Mouse (Mus musculus): ENCODE measurements around the gene Tymp. TPM values are rescaled to one million over a fixed set of nuclear protein-coding genes. Genes with fewer than 3 reads are reported as not detected.
A peak's percentile ranks its signal among the peaks of the same experiment; 100 is the strongest.

The Tymp gene
- total and polyA plus RNA-seq, 2 experiments from 2014 or later: 3.6 to 7.0 TPM

DNA sequence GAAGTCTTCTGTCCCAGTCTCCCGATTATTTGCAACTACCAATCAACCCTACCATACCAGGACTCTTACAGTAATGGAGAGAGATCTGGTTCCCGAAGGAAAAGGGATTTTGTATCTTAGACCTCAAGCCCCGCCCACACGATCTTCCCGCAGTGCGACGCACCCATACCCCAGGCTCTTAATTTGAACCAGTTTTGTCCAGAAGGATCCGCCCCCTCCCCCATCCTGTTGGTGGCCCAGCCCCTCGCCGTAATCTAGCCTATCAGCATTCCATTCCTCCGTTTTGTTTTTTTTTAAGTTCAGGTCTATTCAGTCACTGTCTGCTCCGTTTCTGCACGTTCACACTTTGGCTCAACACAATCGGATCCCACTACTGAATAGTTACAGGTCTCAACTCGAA is 20.5 kb downstream of the Tymp start:
- Histone ChIP-seq H3K4me1 (ENCODE audit: insufficient read depth, low read length) (peaks cover 5% of the 10 kb centered on the region; the same call in 1 of the 2 replicates), H3K27ac (ENCODE audit: low read depth, low read length) (peak overlapping the region; percentile 82), H3K36me3 (ENCODE audit: insufficient read depth, low read length) (peaks cover 27% of the 10 kb centered on the region), H3K9me3 (ENCODE audit: low read length) (no peaks in the 10 kb centered on the region), H3K27me3 (ENCODE audit: insufficient read depth, low read length) (no peaks in the 10 kb centered on the region), H3K4me2 (ENCODE audit: low read depth, low read length, poor library complexity, severe bottlenecking) (peak overlapping the region; percentile 70), H3K4me3 (ENCODE audit: low read depth, low read length) (peak overlapping the region; percentile 68), H3K9ac (replicated peaks; ENCODE audit: low read length, poor library complexity, severe bottlenecking) (peak overlapping the region; percentile 73)
- under 1% methylated on average over 15 of the region's 15 CpGs for WGBS
- peak; percentile 52 for ATAC-seq (ENCODE audit: low FRiP score)
- TF ChIP-seq CTCF (IDR thresholded peaks at IDR 0.05): no peak
- peak; percentile 92 for DNase-seq (ENCODE audit: low spot score)

- peak within 1 kb of the TSS; percentile 82 for H3K27ac ChIP-seq (ENCODE audit: low read depth, low read length)
- peaks cover 27% of the 10 kb centered on the region for H3K36me3 ChIP-seq (ENCODE audit: insufficient read depth, low read length)
- peak within 1 kb of the TSS; percentile 70 for H3K4me2 ChIP-seq (ENCODE audit: low read depth, low read length, poor library complexity, severe bottlenecking)
- H3K27me3 ChIP-seq (ENCODE audit: insufficient read depth, low read length): no peaks in the 10 kb centered on the region
- ATAC-seq (ENCODE audit: low FRiP score) (peak; percentile 88), DNase-seq (ENCODE audit: low spot score) (peak; percentile 97)
- peak within 1 kb of the TSS; percentile 73 for H3K9ac ChIP-seq (replicated peaks; ENCODE audit: low read length, poor library complexity, severe bottlenecking)
- H3K4me1 ChIP-seq (ENCODE audit: insufficient read depth, low read length): peaks cover 5% of the 10 kb centered on the region; the same call in 1 of the 2 replicates
- TF ChIP-seq CTCF (IDR thresholded peaks at IDR 0.05): no peak; the same call in 1 of the 2 replicates
- no peaks in the 10 kb centered on the region for H3K9me3 ChIP-seq (ENCODE audit: low read length)
- peak within 1 kb of the TSS; percentile 68 for H3K4me3 ChIP-seq (ENCODE audit: low read depth, low read length)
- under 1% methylated on average over 64 of the region's 64 CpGs for WGBS
Observed at GRCm38 (mm10) chr15:89355241-89356187, 21.3 kb downstream of the Tymp start, which contains the start of the genes Lmf2 and Ncaph2. TSS of gene Lmf2 (minus strand) at chr15:89355659. TSS of gene Ncaph2 (plus strand) at chr15:89355719.

DNA sequence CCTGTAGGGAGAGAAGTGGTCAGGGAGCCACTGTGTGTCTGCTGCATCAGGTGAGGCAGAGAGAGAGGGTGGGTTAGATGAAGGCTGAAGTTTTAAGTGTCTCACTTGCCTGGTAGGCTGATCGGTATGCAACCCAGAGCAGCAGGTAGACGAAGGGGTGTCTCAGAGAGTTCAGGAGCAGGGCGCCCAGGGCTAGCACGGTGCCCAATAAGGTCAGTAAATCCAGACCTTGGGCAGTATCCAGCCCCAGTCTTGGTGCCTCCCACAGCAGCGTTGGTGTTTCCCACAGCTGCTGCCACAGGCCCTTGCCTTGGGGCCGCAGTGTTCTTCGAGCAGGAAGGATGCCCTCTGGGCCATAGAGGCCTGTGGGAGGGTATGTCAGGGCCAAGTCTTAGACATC is 22.4 kb downstream of the Tymp start:
- DNase-seq (ENCODE audit: low spot score) (no peak), ATAC-seq (ENCODE audit: low FRiP score) (no peak)
- Histone ChIP-seq H3K9ac (replicated peaks; ENCODE audit: low read length, poor library complexity, severe bottlenecking) (no peak overlapping the region; the same call in 1 of the 2 replicates), H3K27me3 (ENCODE audit: insufficient read depth, low read length) (no peaks in the 10 kb centered on the region), H3K9me3 (ENCODE audit: low read length) (no peaks in the 10 kb centered on the region), H3K36me3 (ENCODE audit: insufficient read depth, low read length) (peaks cover 27% of the 10 kb centered on the region), H3K4me3 (ENCODE audit: low read depth, low read length) (peak overlapping the region; percentile 68), H3K4me2 (ENCODE audit: low read depth, low read length, poor library complexity, severe bottlenecking) (peak overlapping the region; percentile 70), H3K4me1 (ENCODE audit: insufficient read depth, low read length) (peaks cover 5% of the 10 kb centered on the region; the same call in 1 of the 2 replicates), H3K27ac (ENCODE audit: low read depth, low read length) (no peak overlapping the region)
- no peak for TF ChIP-seq CTCF (IDR thresholded peaks at IDR 0.05)
- WGBS: 81% methylated on average over 7 of the region's 7 CpGs

GRCm38 (mm10) chr15:89353837-89354236 is 23.0 kb downstream of the Tymp start:
- no peaks in the 10 kb centered on the region for H3K27me3 ChIP-seq (ENCODE audit: insufficient read depth, low read length)
- H3K4me2 ChIP-seq (ENCODE audit: low read depth, low read length, poor library complexity, severe bottlenecking): no peak overlapping the region
- DNase-seq (ENCODE audit: low spot score) (no peak), ATAC-seq (ENCODE audit: low FRiP score) (no peak)
- no peak overlapping the region for H3K4me3 ChIP-seq (ENCODE audit: low read depth, low read length)
- H3K9me3 ChIP-seq (ENCODE audit: low read length): no peaks in the 10 kb centered on the region
- H3K4me1 ChIP-seq (ENCODE audit: insufficient read depth, low read length): peaks cover 5% of the 10 kb centered on the region; the same call in 1 of the 2 replicates
- no peak overlapping the region for H3K27ac ChIP-seq (ENCODE audit: low read depth, low read length)
- no peak for TF ChIP-seq CTCF (IDR thresholded peaks at IDR 0.05)
- H3K9ac ChIP-seq (replicated peaks; ENCODE audit: low read length, poor library complexity, severe bottlenecking): no peak overlapping the region; the same call in 1 of the 2 replicates
- peaks cover 27% of the 10 kb centered on the region for H3K36me3 ChIP-seq (ENCODE audit: insufficient read depth, low read length)
- WGBS: 93% methylated on average over 16 of the region's 16 CpGs

- 95% methylated on average over 12 of the region's 12 CpGs for WGBS
- no peak for ATAC-seq (ENCODE audit: low FRiP score)
Observed at GRCm38 (mm10) chr15:89352795-89353194, 24.0 kb downstream of the Tymp start.

GRCm38 (mm10) chr15:89352054-89352453 is 24.8 kb downstream of the Tymp start:
- Histone ChIP-seq H3K36me3 (ENCODE audit: insufficient read depth, low read length) (peaks cover 27% of the 10 kb centered on the region), H3K9me3 (ENCODE audit: low read length) (no peaks in the 10 kb centered on the region), H3K4me1 (ENCODE audit: insufficient read depth, low read length) (peaks cover 5% of the 10 kb centered on the region; the same call in 1 of the 2 replicates), H3K4me2 (ENCODE audit: low read depth, low read length, poor library complexity, severe bottlenecking) (no peak overlapping the region), H3K4me3 (ENCODE audit: low read depth, low read length) (no peak overlapping the region), H3K27me3 (ENCODE audit: insufficient read depth, low read length) (no peaks in the 10 kb centered on the region), H3K27ac (ENCODE audit: low read depth, low read length) (no peak overlapping the region), H3K9ac (replicated peaks; ENCODE audit: low read length, poor library complexity, severe bottlenecking) (no peak overlapping the region)
- no peak for TF ChIP-seq CTCF (IDR thresholded peaks at IDR 0.05)
- DNase-seq (ENCODE audit: low spot score) (no peak), ATAC-seq (ENCODE audit: low FRiP score) (no peak)
- 96% methylated on average over 14 of the region's 14 CpGs for WGBS

More at GRCm38 (mm10) chr15:89352795-89353194, 24.0 kb downstream of the Tymp start:
- Histone ChIP-seq H3K4me3 (ENCODE audit: low read depth, low read length) (no peak overlapping the region), H3K9me3 (ENCODE audit: low read length) (no peaks in the 10 kb centered on the region), H3K27ac (ENCODE audit: low read depth, low read length) (no peak overlapping the region), H3K27me3 (ENCODE audit: insufficient read depth, low read length) (no peaks in the 10 kb centered on the region), H3K9ac (replicated peaks; ENCODE audit: low read length, poor library complexity, severe bottlenecking) (no peak overlapping the region), H3K4me1 (ENCODE audit: insufficient read depth, low read length) (peaks cover 5% of the 10 kb centered on the region; the same call in 1 of the 2 replicates), H3K4me2 (ENCODE audit: low read depth, low read length, poor library complexity, severe bottlenecking) (no peak overlapping the region), H3K36me3 (ENCODE audit: insufficient read depth, low read length) (peaks cover 27% of the 10 kb centered on the region)
- no peak for TF ChIP-seq CTCF (IDR thresholded peaks at IDR 0.05)
- no peak for DNase-seq (ENCODE audit: low spot score)
